Comparison of ENCODE assay signal across 8 mouse cellular contexts in genomic region chr2:30441518-30442497, GRCm38 (mm10). TPM values are rescaled to one million over a fixed set of nuclear protein-coding genes. Genes with fewer than 3 reads are reported as not detected.
DNase-seq lines count a peak whose midpoint lies in the region; ATAC-seq and TF ChIP-seq lines count a peak whose summit lies in the region.

No protein-coding gene starts in this region.

- peak; percentile 99 for TF ChIP-seq EP300 in heart, postnatal 0 days (IDR thresholded peaks at IDR 0.05; ENCODE audit: low read depth)

- peaks cover 73% of the 10 kb centered on the region for H3K36me3 ChIP-seq in forebrain, embryonic 13.5 days (ENCODE audit: poor library complexity, severe bottlenecking)
- peaks cover 51% of the 10 kb centered on the region for H3K36me3 ChIP-seq in heart, postnatal 0 days (replicated peaks; ENCODE audit: control insufficient read depth, insufficient read depth, low read length)
- H3K36me3 ChIP-seq in liver, embryonic 15.5 days (replicated peaks) = peaks cover 99% of the 10 kb centered on the region
- H3K36me3 ChIP-seq in neural tube, embryonic 12.5 days = peaks cover 57% of the 10 kb centered on the region
- peaks cover 11% of the 10 kb centered on the region for H3K36me3 ChIP-seq in testis, adult 2 months (ENCODE audit: control insufficient read depth, insufficient read depth, low read length)

- H3K27ac ChIP-seq in bone marrow, adult 2 months (ENCODE audit: control insufficient read depth, insufficient read depth, low read depth, low read length, poor library complexity) = peak overlapping the region; percentile 81
- H3K27ac ChIP-seq in forebrain, embryonic 13.5 days = peak overlapping the region; percentile 98
- H3K27ac ChIP-seq in heart, postnatal 0 days (ENCODE audit: low read depth) = peak overlapping the region; percentile 97
- peak overlapping the region; percentile 82 for H3K27ac ChIP-seq in liver, embryonic 15.5 days (replicated peaks)
- H3K27ac ChIP-seq in neural tube, embryonic 12.5 days = peak overlapping the region; percentile 86
- peak overlapping the region; percentile 94 for H3K27ac ChIP-seq in testis, adult 2 months (ENCODE audit: control insufficient read depth, insufficient read depth, low read depth, low read length)

- H3K4me1 ChIP-seq in bone marrow, adult 2 months (ENCODE audit: control insufficient read depth, insufficient read depth, low read length) = peaks cover 6% of the 10 kb centered on the region
- H3K4me1 ChIP-seq in forebrain, embryonic 13.5 days = peaks cover 46% of the 10 kb centered on the region
- H3K4me1 ChIP-seq in heart, postnatal 0 days (ENCODE audit: control insufficient read depth, insufficient read depth) = peaks cover 56% of the 10 kb centered on the region
- peaks cover 53% of the 10 kb centered on the region for H3K4me1 ChIP-seq in liver, embryonic 15.5 days (replicated peaks)
- H3K4me1 ChIP-seq in neural tube, embryonic 12.5 days = peaks cover 58% of the 10 kb centered on the region
- peaks cover 14% of the 10 kb centered on the region for H3K4me1 ChIP-seq in testis, adult 2 months (ENCODE audit: control insufficient read depth, insufficient read depth, low read length)

- 15% methylated on average over 15 of the region's 15 CpGs for WGBS in bone marrow, adult 2 months
- WGBS in forebrain, embryonic 13.5 days = 4% methylated on average over 15 of the region's 15 CpGs
- WGBS in heart, postnatal 0 days = 3% methylated on average over 15 of the region's 15 CpGs
- 48% methylated on average over 15 of the region's 15 CpGs for WGBS in liver, embryonic 15.5 days (ENCODE audit: insufficient replicate concordance)
- 7% methylated on average over 15 of the region's 15 CpGs for WGBS in neural tube, embryonic 12.5 days

- peak overlapping the region; percentile 65 for H3K9ac ChIP-seq in forebrain, embryonic 13.5 days
- peak overlapping the region; percentile 73 for H3K9ac ChIP-seq in heart, postnatal 0 days (replicated peaks; ENCODE audit: low read depth, low read length)
- no peak overlapping the region for H3K9ac ChIP-seq in liver, embryonic 15.5 days
- H3K9ac ChIP-seq in neural tube, embryonic 12.5 days = peak overlapping the region; percentile 53

- DNase-seq in CD4-positive helper T cell, adult 2 months (ENCODE audit: low read depth, low spot score) = peak; percentile 79
- DNase-seq in heart, postnatal 0 days (ENCODE audit: low spot score) = peak; percentile 99
- peak; percentile 83 to 92 for DNase-seq in kidney, postnatal 25 days

- peak; percentile 73 for ATAC-seq in forebrain, embryonic 13.5 days
- ATAC-seq in heart, postnatal 0 days (ENCODE audit: insufficient read depth, low read depth) = peak; percentile 89
- ATAC-seq in liver, embryonic 15.5 days (ENCODE audit: insufficient read depth) = peak; percentile 28
- peak; percentile 82 for ATAC-seq in neural tube, embryonic 12.5 days (ENCODE audit: low FRiP score, low read depth)

- H3K4me2 ChIP-seq in forebrain, embryonic 13.5 days = peak overlapping the region; percentile 41
- peak overlapping the region; percentile 61 for H3K4me2 ChIP-seq in heart, postnatal 0 days (ENCODE audit: low read depth, low read length)
- H3K4me2 ChIP-seq in liver, embryonic 15.5 days = peak overlapping the region; percentile 47
- H3K4me2 ChIP-seq in neural tube, embryonic 12.5 days (replicated peaks) = peak overlapping the region; percentile 43

- H3K4me3 ChIP-seq in bone marrow, adult 2 months (replicated peaks; ENCODE audit: control insufficient read depth, low read depth, low read length) = no peak overlapping the region
- H3K4me3 ChIP-seq in forebrain, embryonic 13.5 days = 0 out of 2 replicates have a peak overlapping the region, but pooled peaks have one; percentile 14
- peak overlapping the region; percentile 34 for H3K4me3 ChIP-seq in heart, postnatal 0 days (ENCODE audit: low read depth, low read length)
- H3K4me3 ChIP-seq in liver, embryonic 15.5 days (replicated peaks) = peak overlapping the region; percentile 18
- H3K4me3 ChIP-seq in neural tube, embryonic 12.5 days = no peak overlapping the region
- peak overlapping the region; percentile 7 for H3K4me3 ChIP-seq in testis, adult 2 months (ENCODE audit: control insufficient read depth, low read depth, low read length)

- H3K27me3 ChIP-seq in forebrain, embryonic 13.5 days = no peaks in the 10 kb centered on the region
- H3K27me3 ChIP-seq in heart, postnatal 0 days (ENCODE audit: control insufficient read depth, insufficient read depth, low read length) = no peaks in the 10 kb centered on the region
- no peaks in the 10 kb centered on the region for H3K27me3 ChIP-seq in liver, embryonic 15.5 days
- H3K27me3 ChIP-seq in neural tube, embryonic 12.5 days (replicated peaks) = no peaks in the 10 kb centered on the region
- no peaks in the 10 kb centered on the region for H3K27me3 ChIP-seq in testis, adult 2 months (ENCODE audit: control insufficient read depth, insufficient read depth, low read length)

- no peak for TF ChIP-seq POLR2A in bone marrow, adult 2 months (IDR thresholded peaks at IDR 0.05; ENCODE audit: borderline replicate concordance, control insufficient read depth, low read depth, low read length)
- TF ChIP-seq POLR2A in testis, adult 2 months (IDR thresholded peaks at IDR 0.05; ENCODE audit: control insufficient read depth, low read depth, low read length) = peak; percentile 25; the same call in 1 of the 2 replicates

- TF ChIP-seq CTCF in bone marrow, adult 2 months (IDR thresholded peaks at IDR 0.05; ENCODE audit: control insufficient read depth, insufficient read depth, low read length) = no peak
- TF ChIP-seq CTCF in heart, postnatal 0 days (IDR thresholded peaks at IDR 0.05; ENCODE audit: low read depth) = 0 out of 2 replicates have a peak, but pooled peaks have one; percentile 6
- TF ChIP-seq CTCF in testis, adult 2 months (IDR thresholded peaks at IDR 0.05; ENCODE audit: control insufficient read depth, insufficient read depth, insufficient replicate concordance, low read depth, low read length) = no peak

- H3K9me3 ChIP-seq in forebrain, embryonic 13.5 days (replicated peaks) = no peaks in the 10 kb centered on the region
- H3K9me3 ChIP-seq in heart, postnatal 0 days (replicated peaks; ENCODE audit: control insufficient read depth, low read length) = no peaks in the 10 kb centered on the region
- H3K9me3 ChIP-seq in liver, embryonic 15.5 days (replicated peaks) = no peaks in the 10 kb centered on the region
- H3K9me3 ChIP-seq in neural tube, embryonic 12.5 days = no peaks in the 10 kb centered on the region

RNA-seq across cellular contexts. Expression of gene Ptpa, which starts 26.0 kb away (rescaled TPM):
- 199 and 273 TPM in 2 replicates for polyA plus RNA-seq in bone marrow, adult 2 months (2011; ENCODE audit: insufficient read depth, insufficient read length, low replicate concordance, missing spikeins)
- polyA plus RNA-seq in forebrain, embryonic 13.5 days (2015; fragmentation: Nextera tagmentation; extraction: Ambion mirVana) = 126 and 141 TPM in 2 replicates
- 109 and 112 TPM in 2 replicates for total RNA-seq in heart, postnatal 0 days (2014; rRNA removed; ENCODE audit: low replicate concordance)
- polyA plus RNA-seq in heart, postnatal 0 days (2015; fragmentation: Nextera tagmentation; extraction: Ambion mirVana) = 92.4 TPM in 2 replicates
- 129 and 141 TPM in 2 replicates for polyA plus RNA-seq in liver, embryonic 15.5 days (2015; fragmentation: Nextera tagmentation; extraction: Ambion mirVana)
- polyA plus RNA-seq in neural tube, embryonic 12.5 days (2016; fragmentation: Nextera tagmentation; extraction: Ambion mirVana) = 129 and 135 TPM in 2 replicates
- polyA plus RNA-seq in testis, adult 2 months (2012; rRNA removed) = 87.3 and 106 TPM in 2 replicates

RNA-seq across cellular contexts. Expression of gene Crat, which starts 26.2 kb away (rescaled TPM):
- 28.6 and 37.9 TPM in 2 replicates for polyA plus RNA-seq in bone marrow, adult 2 months (2011; ENCODE audit: insufficient read depth, insufficient read length, low replicate concordance, missing spikeins)
- polyA plus RNA-seq in forebrain, embryonic 13.5 days (2015; fragmentation: Nextera tagmentation; extraction: Ambion mirVana) = 16.3 and 21.0 TPM in 2 replicates
- total RNA-seq in heart, postnatal 0 days (2014; rRNA removed; ENCODE audit: low replicate concordance) = 351 and 413 TPM in 2 replicates
- 263 and 266 TPM in 2 replicates for polyA plus RNA-seq in heart, postnatal 0 days (2015; fragmentation: Nextera tagmentation; extraction: Ambion mirVana)
- 24.3 and 29.0 TPM in 2 replicates for polyA plus RNA-seq in liver, embryonic 15.5 days (2015; fragmentation: Nextera tagmentation; extraction: Ambion mirVana)
- polyA plus RNA-seq in neural tube, embryonic 12.5 days (2016; fragmentation: Nextera tagmentation; extraction: Ambion mirVana) = 26.0 and 27.7 TPM in 2 replicates
- polyA plus RNA-seq in testis, adult 2 months (2012; rRNA removed) = 591 and 623 TPM in 2 replicates

RNA-seq across cellular contexts. Expression of gene Ier5l, which starts 32.2 kb away (rescaled TPM):
- 0.84 and 1.1 TPM in 2 replicates for polyA plus RNA-seq in bone marrow, adult 2 months (2011; ENCODE audit: insufficient read depth, insufficient read length, low replicate concordance, missing spikeins)
- polyA plus RNA-seq in forebrain, embryonic 13.5 days (2015; fragmentation: Nextera tagmentation; extraction: Ambion mirVana) = 1.7 and 2.6 TPM in 2 replicates
- 12.4 and 12.5 TPM in 2 replicates for total RNA-seq in heart, postnatal 0 days (2014; rRNA removed; ENCODE audit: low replicate concordance)
- 0.94 and 1.2 TPM in 2 replicates for polyA plus RNA-seq in heart, postnatal 0 days (2015; fragmentation: Nextera tagmentation; extraction: Ambion mirVana)
- polyA plus RNA-seq in liver, embryonic 15.5 days (2015; fragmentation: Nextera tagmentation; extraction: Ambion mirVana) = 0.06 and 0.16 TPM in 2 replicates
- 5.7 and 5.8 TPM in 2 replicates for polyA plus RNA-seq in neural tube, embryonic 12.5 days (2016; fragmentation: Nextera tagmentation; extraction: Ambion mirVana)
- polyA plus RNA-seq in testis, adult 2 months (2012; rRNA removed) = 2.2 and 2.8 TPM in 2 replicates

RNA-seq across cellular contexts. Expression of gene Dolpp1, which starts 49.8 kb away (rescaled TPM):
- polyA plus RNA-seq in bone marrow, adult 2 months (2011; ENCODE audit: insufficient read depth, insufficient read length, low replicate concordance, missing spikeins) = 30.0 and 40.3 TPM in 2 replicates
- polyA plus RNA-seq in forebrain, embryonic 13.5 days (2015; fragmentation: Nextera tagmentation; extraction: Ambion mirVana) = 53.0 and 56.7 TPM in 2 replicates
- 40.6 and 56.4 TPM in 2 replicates for total RNA-seq in heart, postnatal 0 days (2014; rRNA removed; ENCODE audit: low replicate concordance)
- polyA plus RNA-seq in heart, postnatal 0 days (2015; fragmentation: Nextera tagmentation; extraction: Ambion mirVana) = 14.4 and 15.0 TPM in 2 replicates
- 16.6 and 19.1 TPM in 2 replicates for polyA plus RNA-seq in liver, embryonic 15.5 days (2015; fragmentation: Nextera tagmentation; extraction: Ambion mirVana)
- polyA plus RNA-seq in neural tube, embryonic 12.5 days (2016; fragmentation: Nextera tagmentation; extraction: Ambion mirVana) = 51.9 and 52.3 TPM in 2 replicates
- 27.3 and 32.6 TPM in 2 replicates for polyA plus RNA-seq in testis, adult 2 months (2012; rRNA removed)

Comparison
In these comparisons a context has a peak if more than half of its experiments do, and no peak if none do; other contexts are left out.
1. H3K4me3 ChIP-seq: peak in forebrain, embryonic 13.5 days (single experiment), heart, postnatal 0 days (single experiment), liver, embryonic 15.5 days (single experiment) and testis, adult 2 months (single experiment); none in bone marrow, adult 2 months (single experiment) and neural tube, embryonic 12.5 days (single experiment).
2. ATAC-seq: peak in every context shown above with its lines; median percentile 89 in heart, postnatal 0 days; 82 in neural tube, embryonic 12.5 days; 73 in forebrain, embryonic 13.5 days; 28 in liver, embryonic 15.5 days.
3. Peak in every context shown above with its lines, with median percentiles within 50 percentile points of each other: DNase-seq, H3K27ac ChIP-seq and H3K4me2 ChIP-seq.